Mouse (Mus musculus) spleen, postnatal 10 days (tissue): ENCODE measurements around the gene Bdkrb1.

Experiments
- DNase-seq, 2 experiments: peaks; one replicate each; pipeline ENCODE4 v3.0.0; 2021 to 2022; ENCODE audit warnings: low spot score in 2 of 2

Bdkrb1 gene

DNA sequence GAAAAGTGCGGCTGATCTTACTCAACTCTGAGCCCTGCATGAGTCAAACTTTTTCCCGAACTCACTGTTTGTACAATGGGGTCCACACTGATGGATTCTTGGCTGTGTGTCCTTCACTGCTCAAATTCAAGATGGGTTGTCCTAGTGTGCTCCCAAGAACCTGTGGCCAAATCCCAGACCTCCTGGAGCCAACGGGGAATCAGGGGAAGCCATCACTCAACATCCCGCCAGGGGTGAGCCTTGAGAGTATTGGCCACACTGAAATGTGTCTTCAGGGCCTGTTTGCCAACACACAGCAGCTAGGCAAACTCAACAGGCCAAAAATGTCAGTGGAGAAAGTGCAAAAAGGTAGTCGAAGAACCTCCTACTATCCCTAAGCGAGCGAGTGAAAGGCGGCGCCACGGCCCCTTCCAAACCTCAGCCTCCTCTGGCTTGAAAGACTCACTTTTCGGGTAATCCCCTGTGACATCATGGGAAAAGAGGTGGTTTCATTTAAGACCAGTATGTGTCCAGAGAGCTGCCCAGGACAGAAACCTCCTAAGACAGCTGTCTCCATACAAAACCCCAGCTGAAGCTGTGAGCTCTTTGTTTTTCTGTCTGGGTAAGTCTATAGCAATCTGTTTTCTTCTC lies at the start of gene Bdkrb1:
Gene Bdkrb1 (plus strand): TSS at position 505 of the 630 bp plus-strand sequence.
- no peak for DNase-seq

DNA sequence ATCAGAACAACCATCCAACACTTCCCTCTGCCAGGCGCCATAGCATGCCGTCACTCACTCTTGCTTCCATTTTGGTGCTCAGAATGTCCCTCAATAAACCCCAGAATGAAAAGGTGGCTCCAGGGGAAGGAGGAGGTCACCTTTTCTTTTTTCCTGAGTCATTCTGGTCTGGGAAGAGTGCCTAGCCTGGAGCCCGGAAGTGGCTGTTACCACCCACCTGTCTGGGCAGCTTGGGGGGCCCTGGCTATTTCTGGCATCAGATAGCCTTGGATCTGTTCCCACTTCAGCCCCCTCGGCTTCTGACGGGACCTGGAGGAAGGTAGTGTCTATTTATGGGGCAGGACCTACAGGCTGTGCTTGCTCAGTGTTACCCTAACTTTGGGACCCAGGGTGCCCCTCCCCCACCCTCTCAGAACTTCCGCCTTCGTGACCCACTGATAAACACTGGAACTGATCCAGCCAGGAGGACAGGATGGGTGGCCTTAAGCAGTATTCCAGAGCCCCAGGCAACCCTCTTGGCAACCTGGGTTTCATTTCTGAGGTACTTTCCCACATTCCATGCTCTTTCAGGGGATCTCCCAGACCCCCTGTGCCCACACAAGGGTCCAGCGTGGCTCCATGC lies 48.6 kb upstream of the Bdkrb1 start:
- DNase-seq = no peak

DNA sequence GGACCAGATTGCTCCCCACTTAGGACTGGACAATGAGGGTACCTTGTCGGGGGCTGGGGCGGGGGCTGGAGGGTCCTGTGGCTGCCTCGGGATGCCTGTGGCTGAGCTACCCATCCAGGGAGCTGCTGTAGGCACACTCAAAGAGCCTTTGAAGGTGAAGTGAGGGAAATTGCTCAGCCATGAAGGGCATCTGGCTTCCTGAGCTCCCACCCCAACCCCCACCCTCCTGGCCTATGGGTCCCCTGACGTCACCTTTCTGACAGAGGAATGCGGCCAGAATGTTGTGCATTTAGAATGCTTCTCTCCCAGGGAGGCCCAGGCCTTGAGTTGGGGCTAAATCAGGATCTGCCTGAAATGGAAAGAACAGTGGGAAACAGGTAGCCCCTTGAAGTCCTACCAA lies 47.7 kb upstream of the Bdkrb1 start:
- no peak for DNase-seq

DNA sequence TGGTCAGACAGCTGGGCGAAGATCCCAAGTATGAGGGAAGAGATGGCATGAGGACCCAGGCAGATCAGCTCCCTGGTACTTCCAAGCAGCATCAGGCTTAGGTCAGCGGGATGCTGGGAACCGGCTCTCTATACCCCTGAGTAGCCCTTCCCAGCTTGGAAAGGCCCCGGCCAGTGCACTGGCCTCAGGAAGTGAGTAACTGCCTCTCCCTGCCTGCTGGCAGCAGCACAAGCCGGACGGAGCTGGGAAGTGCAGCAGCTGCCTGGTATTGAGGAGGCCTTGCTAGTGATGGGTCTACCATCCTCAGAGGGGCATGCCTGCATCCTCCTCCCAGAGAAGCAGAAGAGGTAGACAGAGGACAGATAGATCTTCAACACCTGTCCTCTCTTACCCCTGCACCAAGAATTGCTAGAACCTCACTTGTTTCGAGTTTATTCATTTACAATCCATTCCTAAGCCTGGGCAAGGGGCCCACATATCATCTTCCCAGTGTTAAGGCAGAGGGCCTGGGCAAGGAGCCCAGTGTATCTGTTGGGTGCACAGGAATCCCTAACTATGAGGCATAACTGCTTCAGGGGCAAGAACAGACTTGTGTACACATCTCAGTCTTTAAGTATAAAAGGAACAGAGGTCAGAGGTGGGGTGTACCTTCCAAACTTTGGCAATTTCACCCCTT lies 45.5 kb upstream of the Bdkrb1 start:
- no peak for DNase-seq

DNA sequence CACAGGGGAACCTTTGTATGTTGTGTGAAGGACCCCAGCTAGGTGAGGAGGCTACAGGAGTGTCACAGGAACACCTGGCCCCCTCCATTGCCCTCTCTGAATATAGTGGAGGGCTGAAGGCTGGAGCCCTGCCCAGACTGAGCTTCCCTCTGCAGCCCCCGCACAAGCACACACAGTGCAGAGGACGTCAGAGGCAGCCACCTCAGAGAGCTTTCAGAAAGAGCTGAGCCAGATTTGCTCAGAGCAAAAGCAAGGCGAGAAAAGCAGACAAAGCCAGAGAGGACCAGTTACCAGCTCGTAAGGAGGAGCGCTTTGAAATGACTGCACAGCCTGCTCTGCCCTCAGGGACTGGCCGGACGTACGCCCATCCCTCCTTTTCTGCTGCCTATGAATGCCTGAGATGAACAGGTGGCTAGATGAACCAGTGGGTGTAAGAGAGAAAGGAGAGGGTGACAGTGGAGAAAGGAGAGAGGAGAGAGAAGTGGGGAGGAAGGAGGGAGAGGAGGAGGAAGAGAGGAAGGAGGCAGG lies 41.8 kb upstream of the Bdkrb1 start:
- no peak for DNase-seq

DNA sequence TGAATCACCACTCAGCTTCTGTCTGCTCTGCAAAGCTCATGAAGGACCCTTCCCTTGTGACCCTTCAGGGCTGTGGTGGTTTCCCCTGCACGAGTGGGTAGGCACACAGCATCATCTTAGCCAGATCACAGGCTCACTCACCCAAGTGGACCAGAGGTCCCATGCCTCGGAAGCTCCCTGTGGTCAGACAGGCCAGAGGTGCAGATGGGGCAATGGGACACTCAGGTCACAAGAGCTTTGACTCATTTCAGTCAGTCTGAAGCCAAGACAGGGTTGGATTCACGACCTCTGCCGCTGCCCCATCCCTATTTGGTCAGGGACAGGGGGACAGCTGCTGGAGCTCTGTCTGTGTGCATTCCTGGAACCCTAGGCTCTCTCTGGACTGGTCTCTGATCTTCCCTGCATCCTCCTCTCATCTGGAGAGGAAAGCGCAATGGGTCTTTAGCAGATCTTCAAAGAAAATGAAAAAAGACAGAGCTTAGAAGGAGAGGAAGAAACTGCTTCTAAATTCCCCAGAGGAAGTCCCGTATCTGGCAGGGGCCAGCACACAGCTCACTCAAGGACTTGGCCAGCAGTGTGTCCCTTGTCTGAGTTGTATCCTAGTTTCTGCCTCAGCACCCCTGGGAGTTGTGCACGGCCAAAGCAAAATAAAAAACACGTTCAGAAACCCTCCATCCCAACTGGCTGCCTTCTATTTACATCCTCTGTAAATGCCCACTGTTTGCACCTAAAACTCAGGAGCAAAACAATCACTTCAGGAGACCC lies 40.6 kb upstream of the Bdkrb1 start:
- no peak for DNase-seq

DNA sequence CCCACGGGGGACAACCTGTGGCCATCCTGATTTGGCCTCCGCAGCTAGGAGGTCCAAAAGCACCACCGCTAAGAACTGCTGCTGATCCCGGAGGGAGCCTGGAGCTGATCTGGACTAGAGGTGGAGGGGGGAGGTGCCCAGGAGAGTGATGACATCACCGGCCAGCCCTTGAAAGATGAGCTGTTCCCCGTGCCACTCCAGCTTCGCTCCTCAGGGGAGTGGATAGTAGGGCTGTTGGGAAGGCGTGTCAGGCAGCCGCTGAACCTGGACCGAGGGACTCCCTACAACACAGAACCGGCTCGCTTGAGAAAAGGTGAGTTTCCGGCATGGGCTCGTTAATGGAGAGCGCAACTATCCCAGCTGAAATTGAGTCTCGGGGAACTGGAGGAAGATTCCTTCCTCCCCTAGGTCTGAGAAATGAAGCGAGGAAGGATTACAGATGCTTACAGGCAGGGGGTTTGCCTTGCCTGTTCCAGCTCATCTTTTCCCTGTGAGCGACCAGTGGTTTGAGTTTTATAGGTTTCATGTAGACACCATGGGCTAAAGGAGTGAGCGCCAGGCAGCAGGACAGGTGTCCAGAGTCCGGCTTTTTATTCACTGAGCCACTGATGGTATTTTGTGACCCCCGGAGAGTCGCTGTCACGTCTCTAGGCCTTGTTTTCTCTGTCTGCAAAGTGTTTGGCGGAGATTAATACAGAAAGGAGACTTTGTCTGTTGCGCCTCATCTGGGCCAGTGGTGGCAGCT lies 39.8 kb upstream of the Bdkrb1 start, which contains the start of gene Bdkrb2:
Gene Bdkrb2 (plus strand): TSS at position 291 of the 745 bp plus-strand sequence.
- no peak for DNase-seq

DNA sequence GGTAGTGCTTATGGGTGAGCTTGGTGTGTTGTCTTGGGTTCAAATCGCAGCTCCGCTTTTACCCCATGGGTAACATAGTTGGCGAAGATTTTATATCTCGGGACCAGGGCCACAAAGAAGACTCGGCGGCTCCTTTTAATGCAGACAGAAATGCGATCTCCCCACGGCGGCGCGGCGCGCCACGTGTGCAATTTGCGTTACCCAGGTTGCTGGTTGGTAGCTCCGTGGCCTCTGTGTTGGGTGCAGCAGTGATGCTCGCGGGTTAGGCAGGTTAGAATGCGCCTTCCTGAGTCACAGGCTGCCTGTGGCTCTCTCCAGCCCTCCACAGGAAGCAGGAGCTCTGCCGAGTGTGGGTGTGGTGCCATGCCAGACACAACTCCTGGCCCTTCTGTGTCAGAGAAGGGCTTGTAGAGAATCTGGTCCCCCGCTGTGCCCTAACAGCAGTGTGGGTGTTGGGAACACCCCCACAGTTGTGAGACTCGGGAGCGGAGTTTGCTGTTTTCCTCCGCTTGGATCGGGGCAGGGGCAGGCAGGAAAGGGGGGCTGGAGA lies 39.1 kb upstream of the Bdkrb1 start:
- DNase-seq = no peak

DNA sequence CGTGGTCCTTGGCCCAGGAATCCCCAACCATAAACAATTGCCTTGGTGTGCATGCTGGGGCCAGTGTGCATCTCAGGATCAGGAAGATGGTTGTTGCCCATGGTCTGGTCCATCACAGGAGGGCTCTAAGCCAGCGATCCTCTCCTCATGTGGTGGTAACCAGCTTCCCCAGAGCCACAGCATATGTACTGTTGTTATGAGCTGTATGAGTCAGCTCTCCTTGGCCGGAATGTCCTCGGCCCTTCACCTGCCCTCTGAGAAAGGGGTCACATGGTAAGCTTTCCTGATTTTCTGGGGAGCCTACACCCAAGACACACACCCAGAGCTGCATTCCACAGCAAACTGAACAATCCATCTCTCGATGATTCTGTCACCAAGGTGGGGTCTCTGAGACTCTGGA lies 37.7 kb upstream of the Bdkrb1 start:
- no peak for DNase-seq

DNA sequence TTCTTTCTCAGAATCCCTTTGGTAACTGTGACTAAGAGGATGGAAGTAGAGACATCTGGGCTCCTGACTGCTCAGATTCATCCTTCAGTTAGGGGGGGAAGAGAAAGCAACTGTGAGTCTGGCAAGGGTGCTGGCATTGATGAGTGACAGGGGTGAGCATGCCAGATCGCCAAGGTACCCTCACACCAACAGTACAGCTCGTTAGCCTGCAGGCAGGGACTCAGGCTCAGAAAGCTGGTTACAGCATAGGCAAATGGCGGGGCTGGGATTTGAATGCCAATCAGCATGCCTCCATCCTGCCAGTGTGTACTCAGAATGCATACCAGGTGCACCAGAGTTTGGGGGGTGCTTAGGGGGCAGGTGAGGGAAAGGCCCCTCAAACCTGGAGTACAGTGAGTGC lies 31.0 kb upstream of the Bdkrb1 start:
- no peak for DNase-seq

DNA sequence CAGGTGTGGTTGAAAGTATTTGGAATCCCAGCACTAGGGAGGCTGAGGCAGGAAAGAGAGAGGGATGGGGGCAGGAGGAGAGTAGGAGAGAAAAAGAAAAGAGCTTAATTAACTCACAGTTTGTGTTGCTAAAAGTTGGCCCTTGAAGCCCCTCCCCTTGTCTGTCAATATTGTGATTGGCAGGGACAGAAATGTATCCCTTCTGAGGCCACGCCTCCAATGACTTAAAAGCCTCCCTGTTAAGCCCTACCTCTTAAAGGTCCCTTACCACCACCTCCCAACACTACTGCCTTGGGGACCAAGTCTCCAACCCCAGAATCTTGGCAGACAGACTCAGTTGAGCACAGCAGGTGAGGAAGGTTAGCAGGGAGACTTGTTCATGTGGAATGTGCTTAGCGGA lies 30.3 kb upstream of the Bdkrb1 start:
- no peak for DNase-seq

DNA sequence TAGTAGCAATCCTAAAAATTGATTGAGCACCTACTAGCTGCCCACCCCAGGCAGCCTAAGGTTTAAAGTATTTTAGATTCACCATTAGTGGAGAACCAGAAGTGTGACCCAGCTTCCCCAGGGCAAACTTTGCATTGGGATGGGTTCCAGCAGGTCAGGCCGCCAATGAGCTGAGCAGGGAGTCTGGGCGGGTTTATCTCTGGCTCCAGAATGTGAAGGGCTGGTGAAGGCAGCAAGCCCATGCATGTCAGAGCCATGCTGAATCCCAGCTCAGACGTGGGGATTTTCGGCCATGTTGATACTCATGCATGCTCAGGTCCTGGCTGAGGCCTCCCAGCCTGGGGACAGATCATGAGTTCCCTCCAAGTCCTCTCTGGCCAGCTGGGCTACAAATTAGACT lies 28.5 kb upstream of the Bdkrb1 start:
- DNase-seq = no peak

DNA sequence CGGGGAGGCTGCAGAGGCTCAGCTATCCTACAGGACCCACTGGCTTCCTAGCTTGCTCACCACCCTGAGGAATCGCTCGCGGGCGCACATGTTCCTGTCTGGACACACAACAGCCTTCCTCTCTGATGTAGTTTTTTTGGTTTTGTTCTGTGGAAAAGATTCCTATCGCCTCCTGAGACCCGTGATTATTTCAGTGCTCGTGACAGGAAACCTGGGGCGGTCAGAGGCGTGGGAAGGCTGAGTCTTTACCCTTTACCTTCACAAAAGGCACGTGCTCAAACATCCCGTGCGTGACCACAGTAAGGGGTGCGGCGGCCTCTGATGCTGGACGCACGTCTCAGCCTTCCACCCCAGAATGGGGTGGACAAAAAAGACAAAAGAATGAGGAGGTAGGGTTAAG lies 22.4 kb upstream of the Bdkrb1 start:
- DNase-seq = no peak

DNA sequence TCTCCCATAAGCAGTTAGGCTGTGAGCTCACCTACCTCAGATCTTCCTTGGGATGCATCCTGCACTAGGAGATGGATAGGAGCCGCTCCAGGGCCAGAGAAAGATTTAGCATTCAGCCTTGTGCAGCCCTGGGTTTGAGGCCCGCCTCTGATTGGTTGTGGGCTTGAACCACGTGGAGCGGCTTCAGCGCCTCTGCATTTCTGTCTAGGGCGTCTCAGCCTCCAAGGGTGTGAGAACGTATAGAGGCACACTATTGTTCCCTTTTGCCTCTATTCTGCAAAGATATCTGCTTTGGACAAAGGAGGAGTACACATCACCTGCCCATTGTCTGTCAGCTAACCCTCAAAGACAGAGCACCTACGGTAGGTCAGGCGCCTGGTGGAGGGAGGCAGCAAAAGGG lies 20.4 kb upstream of the Bdkrb1 start:
- no peak for DNase-seq

DNA sequence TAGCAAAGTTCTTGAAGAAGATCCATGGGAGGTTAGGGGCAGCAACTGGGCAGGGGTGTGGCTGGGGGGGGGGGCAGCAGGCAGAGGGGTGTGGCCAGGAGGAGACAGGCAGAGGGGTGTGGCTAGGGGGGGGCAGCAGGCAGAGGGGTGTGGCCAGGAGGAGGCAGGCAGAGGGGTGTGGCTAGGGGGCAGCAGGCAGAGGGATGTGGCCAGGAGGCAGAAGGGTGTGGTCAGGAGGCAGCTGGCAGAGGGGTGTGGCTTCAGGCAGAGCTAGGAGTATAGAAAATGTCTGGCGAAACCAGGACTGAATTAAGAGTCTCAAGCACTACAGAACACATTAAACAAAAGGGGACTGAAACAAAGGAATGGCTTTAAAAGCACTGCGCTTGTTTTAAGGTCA lies 19.4 kb upstream of the Bdkrb1 start:
- no peak for DNase-seq

DNA sequence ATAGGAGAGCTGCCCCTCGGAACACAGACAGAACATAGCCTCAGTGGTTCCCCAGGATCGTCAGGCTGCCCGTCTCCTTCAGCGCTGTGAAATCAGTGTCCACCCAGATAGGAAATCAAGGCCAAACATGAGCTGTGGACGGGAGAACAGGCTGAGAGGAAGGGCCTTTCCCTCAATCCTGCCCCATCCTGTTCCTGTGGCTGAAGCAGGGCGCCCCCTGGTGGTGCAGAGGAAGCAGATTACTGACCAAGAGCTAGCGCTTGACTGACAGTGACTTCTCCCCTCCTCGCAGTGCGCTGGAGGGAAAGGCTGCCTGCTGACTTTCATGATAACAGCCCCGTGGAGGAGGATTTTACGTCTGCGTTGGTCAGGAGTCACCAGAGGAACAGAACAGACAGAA lies 18.0 kb upstream of the Bdkrb1 start:
- peak; percentile 26 to 67 for DNase-seq

DNA sequence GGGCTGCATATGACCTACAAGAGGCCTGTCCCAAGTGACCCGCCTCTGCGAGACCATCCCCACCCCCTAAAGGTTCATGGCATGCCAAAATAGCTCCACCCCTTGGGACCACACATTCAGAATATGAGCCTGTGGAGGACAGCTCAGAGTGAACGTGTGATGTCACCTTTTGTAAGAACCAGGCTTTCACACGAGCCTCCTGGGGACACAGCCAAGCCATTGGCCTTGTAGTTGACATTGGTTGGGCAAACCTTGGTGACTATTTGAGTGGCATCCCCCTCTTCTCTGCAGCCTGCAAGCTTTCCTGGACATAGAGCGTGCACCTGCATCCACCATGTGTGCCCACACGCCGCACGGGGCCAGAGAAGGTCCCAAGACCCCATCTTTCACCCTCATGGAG lies 15.4 kb upstream of the Bdkrb1 start:
- DNase-seq = no peak

DNA sequence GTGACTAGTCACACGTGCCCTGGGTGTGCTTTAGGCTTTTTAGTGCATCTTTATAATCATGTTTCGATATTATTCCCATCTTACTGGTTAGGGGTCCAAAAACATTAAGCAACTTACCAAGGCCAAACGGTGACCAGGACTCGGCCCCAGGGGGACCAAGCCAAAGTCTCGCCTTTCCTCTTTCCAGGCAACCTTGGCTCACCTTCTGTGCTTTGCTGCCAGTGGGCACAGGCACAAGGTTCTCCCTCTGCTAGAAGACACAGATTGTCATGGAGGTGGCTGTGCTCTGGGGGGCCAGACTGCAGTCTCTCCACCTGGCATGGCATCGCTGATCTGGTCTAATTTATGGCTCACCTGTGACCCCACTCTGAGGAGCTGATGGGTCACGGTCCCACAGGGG lies 12.1 kb upstream of the Bdkrb1 start:
- no peak for DNase-seq

DNA sequence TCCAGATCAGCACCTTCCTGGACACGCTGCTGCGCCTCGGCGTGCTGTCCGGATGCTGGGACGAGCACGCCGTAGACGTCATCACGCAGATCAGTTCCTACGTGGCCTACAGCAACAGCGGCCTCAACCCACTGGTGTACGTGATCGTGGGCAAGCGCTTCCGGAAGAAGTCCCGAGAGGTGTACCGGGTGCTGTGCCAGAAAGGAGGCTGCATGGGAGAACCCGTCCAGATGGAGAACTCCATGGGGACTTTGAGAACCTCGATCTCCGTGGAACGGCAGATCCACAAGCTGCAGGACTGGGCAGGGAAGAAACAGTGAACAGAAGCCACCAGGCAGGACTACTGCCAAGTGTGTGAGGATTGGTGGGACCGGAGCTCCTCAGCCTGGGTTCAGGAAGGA lies 10.5 kb upstream of the Bdkrb1 start:
- DNase-seq = no peak

DNA sequence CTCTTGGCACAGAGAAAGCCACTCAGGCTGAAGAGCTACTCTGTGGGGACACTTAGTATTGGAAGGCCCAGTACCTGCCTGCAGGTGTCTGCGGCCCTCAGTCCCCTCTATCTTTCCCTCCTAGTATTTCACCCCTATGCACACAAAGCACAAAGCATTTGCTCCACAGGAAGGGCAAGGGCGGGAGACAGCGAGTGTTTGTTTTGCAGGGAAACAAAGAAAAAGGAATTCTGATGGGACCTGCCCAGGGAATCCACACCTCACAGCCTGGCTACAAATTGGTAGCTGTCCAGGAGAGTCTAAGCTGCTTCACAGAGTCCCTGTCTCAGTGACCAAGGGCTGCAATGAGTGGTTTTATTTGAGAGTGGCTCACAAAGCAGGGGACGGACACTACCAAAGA lies 9.4 kb upstream of the Bdkrb1 start:
- no peak for DNase-seq

DNA sequence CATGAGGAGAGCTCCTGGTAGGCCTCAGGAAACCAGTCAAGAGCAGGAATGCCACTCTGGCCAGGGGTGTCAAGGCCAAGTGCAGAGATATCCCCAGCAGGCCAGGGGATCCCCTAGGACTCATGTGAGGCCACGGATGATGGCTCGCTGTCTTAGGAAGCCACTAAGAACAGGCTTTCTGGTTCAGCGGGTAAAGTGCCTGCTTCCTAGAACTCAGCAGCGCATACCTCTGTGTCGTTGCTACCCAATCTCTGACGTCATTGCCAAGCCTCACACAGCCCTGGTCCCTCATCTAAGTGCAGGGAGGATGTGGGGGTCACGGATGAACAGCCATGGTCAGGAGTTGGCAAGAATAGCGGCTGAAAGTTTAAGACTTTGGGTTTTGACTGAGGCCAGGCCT lies 5.8 kb upstream of the Bdkrb1 start:
- DNase-seq = no peak
